Mouse (Mus musculus): Measurements from ENCODE around the gene 9530053A07Rik.
A peak's percentile ranks its signal among the peaks of the same experiment; 100 is the strongest.
"Not testable (repeated sequence)": the region's sequence is repeated elsewhere in the genome, so short reads cannot be mapped to it uniquely, and the experiment has no call there.

The 9530053A07Rik gene

DNA sequence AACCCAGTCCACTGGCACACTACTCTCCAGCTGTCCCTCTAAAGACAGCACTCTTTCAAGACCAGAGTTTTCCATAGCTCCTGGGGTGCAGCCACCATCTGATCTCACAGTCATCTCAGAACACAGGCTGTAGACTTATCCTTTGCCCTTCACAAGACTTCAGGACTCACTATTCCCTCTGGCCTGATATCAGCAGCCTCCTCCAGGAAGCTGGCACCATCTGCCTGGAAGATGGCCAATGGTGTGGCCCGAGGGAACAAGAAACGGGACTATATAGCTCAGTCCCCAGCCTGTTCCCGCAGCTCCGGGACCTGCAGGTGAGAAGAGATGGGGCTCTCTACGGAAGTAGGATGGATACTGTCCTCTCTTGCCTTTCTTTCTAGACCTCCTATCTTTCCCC lies at the start of gene 9530053A07Rik:
9530053A07Rik (plus strand) TSS at position 301 of the 400 bp plus-strand sequence.
- DNase-seq (ENCODE audit: extremely low read depth, low read depth, low spot score): no peak

GRCm38 (mm10) chr7:28084215-28084614 lies 45.1 kb upstream of the 9530053A07Rik start:
- DNase-seq (ENCODE audit: extremely low read depth, low read depth, low spot score): peak; percentile 98

GRCm38 (mm10) chr7:28086236-28086635 lies 43.0 kb upstream of the 9530053A07Rik start:
- no peak for DNase-seq (ENCODE audit: extremely low read depth, low read depth, low spot score)

DNA sequence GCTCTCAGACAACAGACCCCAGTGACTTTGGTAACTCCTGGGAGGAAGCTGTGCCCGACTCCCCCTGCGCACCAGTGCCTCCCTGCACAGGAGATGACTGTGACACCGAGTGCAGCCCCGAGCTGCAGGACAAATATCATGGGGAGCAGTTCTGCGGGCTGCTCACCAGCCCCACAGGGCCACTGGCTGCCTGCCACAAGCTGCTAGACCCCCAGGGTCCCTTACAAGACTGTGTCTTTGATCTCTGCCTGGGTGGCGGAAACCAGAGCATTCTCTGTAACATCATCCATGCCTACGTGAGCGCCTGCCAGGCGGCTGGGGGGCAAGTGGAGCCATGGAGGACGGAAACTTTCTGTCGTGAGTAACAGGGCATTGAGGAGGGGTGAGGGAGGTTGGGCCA lies 35.7 kb upstream of the 9530053A07Rik start:
- DNase-seq (ENCODE audit: extremely low read depth, low read depth, low spot score): no peak

- DNase-seq (ENCODE audit: extremely low read depth, low read depth, low spot score): no peak
Measured at GRCm38 (mm10) chr7:28099101-28099500, 30.2 kb upstream of the 9530053A07Rik start.

GRCm38 (mm10) chr7:28100596-28101590 lies 28.4 kb upstream of the 9530053A07Rik start:
- no peak for DNase-seq (ENCODE audit: extremely low read depth, low read depth, low spot score)

DNA sequence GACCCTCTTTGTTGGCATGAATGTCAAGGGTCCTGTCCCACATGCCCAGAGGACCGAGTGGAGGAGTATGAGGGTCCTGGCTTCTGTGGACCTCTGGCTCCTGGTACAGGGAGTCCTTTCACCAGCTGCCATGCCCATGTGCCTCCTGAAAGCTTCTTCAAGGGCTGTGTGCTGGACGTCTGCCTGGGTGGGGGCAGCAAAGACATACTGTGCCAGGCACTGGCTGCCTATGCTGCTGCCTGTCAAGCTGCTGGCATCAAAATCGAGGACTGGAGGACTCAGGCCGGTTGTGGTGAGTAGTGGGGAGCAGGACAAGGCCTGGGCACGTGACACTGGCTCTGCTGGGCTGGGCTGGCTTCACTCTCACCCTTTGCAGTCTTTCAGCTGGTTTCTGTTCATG lies 26.3 kb upstream of the 9530053A07Rik start:
- not testable (repeated sequence) for DNase-seq (ENCODE audit: extremely low read depth, low read depth, low spot score)

- peak; percentile 8 for DNase-seq (ENCODE audit: extremely low read depth, low read depth, low spot score)
Measured at GRCm38 (mm10) chr7:28104670-28105069, 24.6 kb upstream of the 9530053A07Rik start.

- DNase-seq (ENCODE audit: extremely low read depth, low read depth, low spot score): no peak
Measured at GRCm38 (mm10) chr7:28106241-28106640, 23.0 kb upstream of the 9530053A07Rik start.

DNA sequence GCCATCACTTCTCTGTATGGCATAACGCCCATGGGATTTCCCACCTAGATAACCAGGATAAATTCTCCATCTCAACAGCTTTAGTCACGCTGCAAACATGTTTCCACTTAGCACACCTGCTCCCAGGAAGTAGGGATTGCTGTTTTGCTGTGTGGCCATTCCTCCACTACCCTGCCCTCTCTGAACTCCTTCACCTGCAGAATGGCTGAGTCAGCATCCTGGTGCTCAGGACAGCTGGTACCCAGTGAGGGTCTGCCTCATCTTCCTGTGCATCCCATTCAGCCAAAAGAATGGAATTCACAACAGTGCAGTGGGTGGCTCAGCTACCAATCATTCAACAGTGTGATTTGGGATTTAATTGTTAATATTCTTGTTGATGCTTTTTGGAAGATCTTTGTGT lies 14.6 kb upstream of the 9530053A07Rik start:
- no peak for DNase-seq (ENCODE audit: extremely low read depth, low read depth, low spot score)

DNA sequence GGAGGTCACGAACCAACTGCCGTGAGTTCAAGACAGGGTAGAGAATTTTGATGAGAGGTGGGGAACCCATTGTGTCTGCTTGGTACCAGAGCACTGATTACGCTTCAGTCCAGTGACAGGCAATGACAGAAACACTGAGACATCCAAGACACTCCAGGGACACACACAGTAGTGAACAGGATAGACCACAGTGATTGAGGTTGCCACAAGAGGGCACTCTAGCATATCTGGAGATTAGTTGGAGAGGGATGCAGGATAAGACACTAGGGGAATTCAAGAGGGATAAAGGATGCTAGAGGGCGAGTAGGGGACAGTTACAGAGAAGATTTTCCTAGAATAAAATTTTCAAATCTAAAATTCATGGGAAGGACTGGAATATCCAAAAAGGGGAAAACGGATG lies 8.3 kb downstream of the 9530053A07Rik start:
- DNase-seq (ENCODE audit: extremely low read depth, low read depth, low spot score): no peak

DNA sequence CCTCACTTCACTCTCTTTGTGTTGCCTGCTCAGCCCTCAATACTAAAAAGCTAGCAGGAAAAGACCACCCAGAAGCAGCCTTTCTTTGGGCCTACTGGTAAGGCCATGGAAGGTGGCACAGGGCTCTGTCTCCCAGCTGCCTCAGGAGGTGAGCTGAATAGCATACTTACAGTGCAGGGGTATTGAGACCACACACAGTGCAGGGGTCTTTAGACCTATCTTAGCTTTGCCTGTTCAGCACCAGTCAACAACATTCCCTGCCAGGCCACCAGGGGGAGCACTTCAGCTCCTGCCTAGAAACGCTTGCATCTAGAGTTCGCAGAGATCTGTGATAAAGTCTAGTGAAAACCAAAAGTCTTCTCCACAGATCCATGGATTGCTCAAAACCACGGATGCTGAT lies 19.0 kb downstream of the 9530053A07Rik start:
- DNase-seq (ENCODE audit: extremely low read depth, low read depth, low spot score): no peak

GRCm38 (mm10) chr7:28149841-28150240 lies 20.6 kb downstream of the 9530053A07Rik start:
- no peak for DNase-seq (ENCODE audit: extremely low read depth, low read depth, low spot score)

DNA sequence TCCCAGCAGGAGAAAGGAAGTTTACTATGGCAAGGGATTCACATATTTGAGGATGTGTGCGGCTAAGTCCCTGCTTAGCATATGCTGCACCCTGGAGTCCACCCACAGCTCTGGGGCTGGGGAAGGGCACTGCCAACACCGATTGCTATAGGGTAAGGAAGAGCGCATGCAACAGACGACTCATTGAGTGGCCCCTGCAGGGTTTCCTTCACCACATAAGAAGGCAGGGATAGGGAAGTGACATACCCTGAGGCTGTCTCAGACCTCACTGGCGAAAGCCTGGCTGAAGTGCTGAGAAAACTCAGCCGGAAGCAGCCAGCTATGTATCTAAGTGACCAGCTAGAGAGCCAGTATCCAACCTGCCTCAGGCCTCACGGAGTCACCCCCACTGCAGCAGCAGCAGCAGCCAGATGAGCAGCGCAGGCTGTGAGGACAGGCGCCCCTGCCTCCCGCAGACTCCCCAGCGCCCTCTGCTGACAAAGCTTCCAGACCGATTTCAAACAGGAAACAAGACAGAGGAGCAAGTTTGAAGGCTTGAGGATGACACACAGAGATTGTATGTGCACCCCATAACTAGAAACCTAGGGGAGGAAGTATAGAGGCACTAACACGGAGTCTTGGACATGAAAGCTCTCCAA lies 22.4 kb downstream of the 9530053A07Rik start:
- DNase-seq (ENCODE audit: extremely low read depth, low read depth, low spot score): no peak

GRCm38 (mm10) chr7:28153595-28153994 lies 24.3 kb downstream of the 9530053A07Rik start:
- DNase-seq (ENCODE audit: extremely low read depth, low read depth, low spot score): not testable (repeated sequence)

GRCm38 (mm10) chr7:28159292-28159691 lies 30.0 kb downstream of the 9530053A07Rik start:
- DNase-seq (ENCODE audit: extremely low read depth, low read depth, low spot score): no peak

GRCm38 (mm10) chr7:28159893-28160292 lies 30.6 kb downstream of the 9530053A07Rik start:
- DNase-seq (ENCODE audit: extremely low read depth, low read depth, low spot score): no peak

DNA sequence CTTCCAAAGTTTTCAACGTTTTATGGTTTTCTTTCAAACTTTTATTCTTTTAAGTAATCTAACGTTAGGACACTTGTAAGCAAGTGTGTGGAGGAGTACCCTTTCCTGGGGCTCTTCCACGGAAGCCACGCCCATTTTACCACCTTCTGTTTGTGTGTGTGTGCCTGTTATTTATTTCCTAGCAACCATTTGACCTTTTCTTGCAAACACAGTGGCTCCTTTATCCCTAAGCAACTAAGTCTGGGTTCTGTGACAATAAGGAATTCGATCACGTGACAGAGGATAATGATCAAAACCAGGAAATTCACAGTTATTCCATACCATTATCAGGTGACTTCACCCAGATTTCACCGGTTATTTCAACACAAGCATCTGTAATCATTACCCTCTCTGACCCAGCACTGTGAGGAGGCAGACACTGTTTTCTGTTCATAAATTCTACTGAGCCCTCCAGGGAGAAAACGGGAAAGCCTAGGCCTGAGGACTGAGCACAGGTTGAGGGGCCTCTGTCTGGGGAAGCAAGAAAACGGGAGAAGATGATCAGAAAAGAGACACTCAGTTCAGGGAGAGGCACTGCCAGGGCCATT lies 32.0 kb downstream of the 9530053A07Rik start:
- DNase-seq (ENCODE audit: extremely low read depth, low read depth, low spot score): no peak

DNA sequence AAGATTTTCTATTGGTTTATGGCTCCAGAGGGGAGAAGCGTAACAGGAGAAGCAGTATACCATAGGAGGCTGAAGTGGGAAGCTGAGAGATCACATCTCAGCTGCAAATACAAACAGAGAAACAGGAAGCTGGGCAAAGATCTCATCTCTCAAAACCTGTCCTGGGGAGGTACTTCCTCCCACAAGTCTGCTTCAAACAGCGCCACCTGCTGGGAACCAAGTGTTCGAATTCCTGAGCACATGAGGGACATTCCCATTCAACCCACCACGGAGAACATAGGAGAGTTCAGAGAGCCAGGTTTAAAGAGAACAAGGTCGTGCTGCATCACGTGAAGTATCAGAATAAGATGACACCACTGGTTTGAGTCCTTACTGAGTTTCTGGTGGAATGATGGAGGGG lies 36.1 kb downstream of the 9530053A07Rik start:
- no peak for DNase-seq (ENCODE audit: extremely low read depth, low read depth, low spot score)

DNA sequence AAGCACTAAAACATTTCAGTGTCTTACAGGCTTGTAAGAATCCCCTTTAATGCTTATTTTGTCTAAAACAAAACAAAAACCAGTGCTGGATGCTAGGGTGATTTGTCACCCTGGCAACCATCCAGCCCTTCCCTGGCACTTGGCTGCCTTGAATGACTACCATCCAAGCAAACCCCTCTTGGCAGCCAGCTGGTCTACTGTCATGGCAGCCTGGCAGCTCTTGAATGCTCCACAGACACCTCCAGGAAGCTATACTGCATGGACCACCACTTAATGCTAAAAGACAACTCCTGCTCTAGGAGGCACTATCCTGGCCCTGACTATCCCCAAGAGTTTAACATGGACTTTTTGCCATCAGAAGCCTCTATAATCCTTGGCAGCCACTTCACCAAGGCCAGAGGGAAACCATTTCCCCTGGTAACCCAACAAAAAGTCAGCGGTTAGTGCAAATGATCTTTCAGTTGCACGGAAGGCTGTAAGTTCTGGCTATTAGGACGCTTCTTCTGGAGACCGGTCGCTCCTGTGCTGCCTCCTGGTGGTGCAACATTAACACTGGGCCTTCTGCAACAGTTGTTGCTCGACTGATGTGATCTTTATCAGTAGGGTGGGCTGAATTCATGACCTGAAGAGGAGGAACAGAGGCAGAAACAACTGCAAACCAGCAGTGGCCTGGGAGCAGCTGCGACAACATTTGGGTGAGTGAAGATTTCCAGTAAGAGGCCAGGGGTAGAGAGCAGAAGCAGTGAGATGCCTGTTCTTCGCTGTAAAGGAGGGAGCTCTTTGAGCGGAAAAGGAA lies 39.3 kb downstream of the 9530053A07Rik start:
- DNase-seq (ENCODE audit: extremely low read depth, low read depth, low spot score): no peak
